Mouse (Mus musculus) heart, postnatal 10 days (tissue): ENCODE measurements around the gene Hspe1. TPM values are rescaled to one million over a fixed set of nuclear protein-coding genes. Genes with fewer than 3 reads are reported as not detected.
"Not testable (repeated sequence)": the region's sequence is repeated elsewhere in the genome, so short reads cannot be mapped to it uniquely, and the experiment has no call there.

Source experiments
- DNase-seq, 2 experiments: peaks; one replicate each; pipeline ENCODE4 v3.0.0; 2021
- intact Hi-C: fragments of 180-260 bp; cut with DNase I; formaldehyde crosslinking; loops from one replicate; pipeline ENCODE4 v1.15.1; 2025
- total RNA-seq, 2 experiments: library from RNA; stranded (reverse); gene quantifications; 2 replicates each; pipeline ENCODE4 v1.2.3; 2021

Gene Hspe1
- total RNA-seq, 2 experiments from 2014 or later, result 123 to 130 TPM

GRCm38 (mm10) chr1:55079677-55080076 is 8.3 kb upstream of the Hspe1 start:
- peak; percentile 66 to 70 for DNase-seq
- intact Hi-C loops, result loop anchor here (5.0 kb wide), 1 partner anchor 87 kb away; no protein-coding TSS in a partner anchor

DNA sequence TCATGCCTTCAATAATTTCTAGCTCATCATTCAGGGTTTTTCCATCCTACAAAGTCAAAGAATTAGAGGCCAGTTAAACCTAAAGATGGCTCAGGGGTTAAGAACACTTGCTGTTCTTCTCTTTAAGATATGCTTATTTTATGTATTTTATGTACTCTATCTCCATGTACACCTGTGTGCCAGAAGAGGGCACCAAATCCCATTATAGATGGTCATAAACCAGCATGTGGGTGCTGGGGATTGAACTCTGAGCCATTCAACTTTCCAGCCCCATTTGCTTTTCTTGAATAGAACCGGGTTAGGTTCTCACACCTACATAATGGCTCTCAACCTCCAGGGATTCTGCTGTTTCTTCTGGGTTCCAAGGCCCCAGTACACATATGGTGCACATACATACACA is 5.8 kb upstream of the Hspe1 start:
- intact Hi-C loops, result loop anchor here (5.0 kb wide), 1 partner anchor 90 kb away; no protein-coding TSS in a partner anchor
- no peak for DNase-seq

GRCm38 (mm10) chr1:55085781-55086366 is 2.1 kb upstream of the Hspe1 start:
- intact Hi-C loops, result loop anchor here (2.0 to 5.0 kb wide), 4 partner anchors 33 to 296 kb away; partner anchors contain the start of genes Coq10b, Mob4 and Rftn2
- no peak for DNase-seq

DNA sequence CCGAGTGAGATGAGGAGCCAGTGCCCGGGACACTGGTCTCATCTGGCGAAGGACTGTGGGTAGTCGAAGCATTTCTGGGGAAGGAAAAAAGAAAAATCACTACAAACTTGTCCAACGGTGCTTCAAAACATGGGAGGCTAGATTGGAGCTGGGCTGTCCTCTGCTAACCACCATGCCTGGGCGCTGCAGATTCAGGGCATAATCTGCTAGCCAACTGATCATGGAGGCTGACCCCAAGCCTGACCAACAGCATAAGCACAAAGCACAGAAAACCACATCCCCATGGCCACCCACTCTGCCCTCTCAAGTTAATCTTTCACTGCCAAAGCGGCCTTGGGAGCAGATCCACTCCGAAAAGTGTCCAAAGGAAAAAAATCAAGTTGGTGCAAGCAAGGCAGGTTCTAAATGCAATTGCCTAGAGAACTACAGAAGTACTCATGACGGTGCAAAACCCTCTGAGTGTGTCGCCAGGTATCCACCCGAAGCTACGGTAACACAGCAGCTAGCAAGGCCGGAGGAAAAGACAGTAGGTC is 998 bp upstream of the Hspe1 start:
- intact Hi-C loops, result loop anchor here (1.0 to 5.0 kb wide), 5 partner anchors 34 to 295 kb away; partner anchors contain the start of genes Coq10b, Mob4, Rftn2 and Sf3b1
- DNase-seq, result peak in 1 of 2 experiments; percentile 31

DNA sequence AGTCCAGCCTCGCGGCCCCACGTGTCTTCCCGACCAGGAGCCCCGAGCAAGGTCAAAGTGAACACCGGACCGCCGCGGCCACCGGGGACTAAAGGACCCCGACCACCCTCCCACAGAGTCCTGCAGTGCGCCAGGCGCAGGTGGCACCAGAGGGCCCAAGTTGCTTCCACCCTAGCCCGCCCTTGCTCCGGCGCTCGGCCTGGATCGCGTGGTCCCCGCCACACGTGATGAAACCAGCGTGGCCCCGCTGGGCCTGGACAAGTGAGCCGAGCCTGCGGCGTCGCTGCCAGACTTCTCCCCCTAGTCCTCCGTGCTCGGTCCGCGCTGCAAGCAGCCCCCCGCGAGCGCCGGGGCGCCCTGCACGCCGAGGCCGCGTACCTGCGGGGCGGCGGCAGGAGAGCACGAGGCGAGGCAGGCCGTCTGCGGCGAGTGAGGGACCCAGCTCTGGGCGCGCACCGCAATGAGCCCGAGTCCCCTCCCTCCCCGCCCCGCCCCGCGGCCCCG is 479 bp upstream of the Hspe1 start:
- intact Hi-C loops, result loop anchor here (1.0 to 5.0 kb wide), 5 partner anchors 35 to 295 kb away; partner anchors contain the start of genes Coq10b, Mob4, Rftn2 and Sf3b1
- DNase-seq, result peak; percentile 78 to 83

GRCm38 (mm10) chr1:55088611-55089497 is 922 bp downstream of the Hspe1 start:
- no peak for DNase-seq

DNA sequence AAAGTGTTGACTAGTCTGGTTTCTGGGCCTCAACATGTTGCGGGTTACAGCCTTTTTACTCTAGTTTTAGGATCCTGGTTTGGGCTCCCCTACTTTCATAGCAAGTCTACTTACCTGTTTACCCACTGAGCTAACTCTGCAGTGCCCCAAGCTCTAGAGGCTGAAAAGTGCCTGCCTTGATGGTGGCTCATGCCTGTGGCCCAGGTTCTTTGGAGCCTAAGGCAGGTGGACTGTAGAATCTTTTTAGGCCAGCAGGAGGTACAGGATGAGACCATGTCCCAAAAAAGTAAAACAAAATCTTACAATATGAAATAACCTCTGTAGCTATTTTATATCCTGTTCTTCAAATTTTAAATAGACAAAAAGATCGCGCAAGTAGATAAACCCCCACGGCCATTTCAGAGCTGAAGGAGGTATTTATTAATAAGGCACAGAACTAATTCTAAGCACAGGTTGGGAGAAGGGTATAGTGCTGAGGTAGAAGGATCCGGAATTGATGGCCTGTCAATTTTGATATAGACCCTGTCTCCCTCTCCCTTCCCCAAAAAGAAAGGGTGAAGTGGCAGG is 1.6 kb downstream of the Hspe1 start:
- intact Hi-C loops, result loop anchor here (5.0 kb wide), 2 partner anchors 138 to 293 kb away; partner anchors contain the start of gene Rftn2
- no peak for DNase-seq

More at GRCm38 (mm10) chr1:55088611-55089497, 922 bp downstream of the Hspe1 start:
- intact Hi-C loops, result loop anchor here (5.0 kb wide), 2 partner anchors 138 to 293 kb away; partner anchors contain the start of gene Rftn2

DNA sequence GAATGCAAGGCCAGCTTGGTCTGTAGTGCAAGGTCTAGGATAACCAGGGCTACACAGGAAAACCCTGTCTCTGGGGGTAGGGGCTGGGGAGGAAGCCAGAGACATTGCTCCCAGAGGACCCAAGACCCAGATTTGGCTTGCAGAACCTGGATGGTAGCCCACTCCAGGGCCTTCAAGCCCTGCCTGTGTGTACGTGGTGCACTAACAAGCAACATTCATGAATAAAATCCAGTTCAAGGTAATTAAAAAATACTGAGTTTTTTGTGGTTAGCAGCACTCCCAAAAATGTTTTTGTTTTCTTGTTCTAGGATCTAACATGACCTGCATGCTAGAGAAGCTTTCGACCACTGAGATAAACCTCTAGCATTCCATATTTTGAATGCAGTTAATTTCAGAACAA is 4.1 kb downstream of the Hspe1 start:
- intact Hi-C loops, result no loop called here
- DNase-seq, result no peak

DNA sequence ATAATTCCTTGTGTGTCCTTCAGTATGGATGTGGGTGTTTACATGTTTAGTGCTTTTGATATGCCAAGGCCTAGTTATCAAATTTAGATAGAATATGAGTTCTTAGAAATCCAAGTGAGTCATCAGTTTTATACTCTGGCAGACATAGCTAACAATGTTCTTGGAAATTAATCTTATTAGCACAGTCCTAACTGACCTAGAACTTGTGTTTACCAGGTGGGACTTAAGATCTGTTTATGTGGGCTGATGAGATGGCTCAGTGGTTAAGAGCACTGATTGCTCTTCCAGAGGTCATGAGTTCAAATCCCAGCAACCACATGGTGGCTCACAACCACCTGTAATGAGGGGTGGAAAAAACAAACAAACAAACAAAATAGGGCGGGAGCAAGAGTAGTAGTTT is 4.5 kb downstream of the Hspe1 start:
- DNase-seq, result no peak
- intact Hi-C loops, result no loop called here

DNA sequence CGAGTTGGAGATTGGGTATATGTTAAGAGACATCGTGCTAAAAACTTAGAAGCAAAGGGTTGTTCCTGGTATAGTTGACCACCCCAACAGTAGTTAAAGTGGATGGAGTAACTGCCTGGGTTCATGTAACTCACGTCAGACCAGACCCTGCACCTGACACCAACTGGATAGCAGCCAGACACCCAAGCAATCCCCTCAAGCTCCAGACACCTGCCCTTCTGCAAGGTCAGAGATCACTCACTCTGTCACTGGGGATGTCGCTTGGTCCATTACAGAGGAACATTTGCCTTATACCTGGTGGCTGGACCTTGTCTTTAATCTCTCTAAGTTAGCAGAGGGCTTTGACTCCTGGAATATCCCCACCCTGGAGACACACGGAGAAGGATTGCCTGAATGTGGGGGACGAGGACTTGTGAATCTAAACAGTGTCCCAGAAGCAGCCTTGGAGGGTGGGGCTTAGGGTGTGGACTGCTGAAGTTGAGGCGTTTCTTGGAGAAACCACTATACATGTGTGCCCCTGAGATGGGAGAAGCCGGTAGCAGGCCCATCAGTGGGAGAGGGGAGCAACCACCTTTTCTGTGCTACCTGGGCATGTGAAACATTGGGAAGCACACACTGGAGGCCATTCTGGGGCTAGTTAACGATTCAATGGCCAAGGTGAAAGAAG is 19.1 kb downstream of the Hspe1 start:
- intact Hi-C loops, result no loop called here
- no peak for DNase-seq

GRCm38 (mm10) chr1:55107644-55108043 is 19.7 kb downstream of the Hspe1 start:
- DNase-seq, result no peak
- intact Hi-C loops, result no loop called here

- intact Hi-C loops, result no loop called here
- no peak for DNase-seq
Observed at GRCm38 (mm10) chr1:55108473-55108872, 20.5 kb downstream of the Hspe1 start.

DNA sequence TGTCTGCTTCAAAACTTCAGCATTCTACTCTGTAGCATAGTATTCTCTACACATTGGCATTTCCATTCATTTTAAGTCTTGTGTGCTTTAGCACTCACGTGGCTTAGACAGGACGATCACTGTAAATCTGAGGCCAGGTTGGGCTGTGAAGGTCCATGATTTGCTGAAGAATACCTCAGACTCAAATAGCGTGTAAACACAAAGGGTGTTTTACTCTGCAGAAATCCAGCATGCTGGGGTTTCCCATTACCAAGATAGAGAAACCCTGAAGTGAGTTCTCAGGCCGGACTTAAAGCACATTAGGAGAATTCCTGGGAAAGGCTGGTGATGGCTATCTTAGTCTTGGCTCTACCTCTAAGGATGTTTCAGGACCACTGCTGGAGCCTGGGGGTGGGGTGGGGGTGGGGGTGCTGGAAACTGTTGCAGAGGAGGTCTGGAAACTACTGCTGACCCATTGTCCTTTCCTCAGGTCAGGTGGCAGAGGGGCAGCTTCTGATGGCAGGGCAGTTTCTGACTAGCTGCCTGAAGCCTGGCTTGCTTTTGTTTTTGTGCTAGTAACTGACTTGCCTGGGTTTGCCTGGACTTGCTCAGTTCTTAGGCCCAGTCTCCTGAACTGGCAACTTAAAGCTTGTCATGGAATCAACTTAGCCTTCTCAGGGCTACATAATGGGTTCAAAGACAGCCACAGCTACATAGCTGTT is 21.3 kb downstream of the Hspe1 start:
- DNase-seq, result no peak
- intact Hi-C loops, result no loop called here

DNA sequence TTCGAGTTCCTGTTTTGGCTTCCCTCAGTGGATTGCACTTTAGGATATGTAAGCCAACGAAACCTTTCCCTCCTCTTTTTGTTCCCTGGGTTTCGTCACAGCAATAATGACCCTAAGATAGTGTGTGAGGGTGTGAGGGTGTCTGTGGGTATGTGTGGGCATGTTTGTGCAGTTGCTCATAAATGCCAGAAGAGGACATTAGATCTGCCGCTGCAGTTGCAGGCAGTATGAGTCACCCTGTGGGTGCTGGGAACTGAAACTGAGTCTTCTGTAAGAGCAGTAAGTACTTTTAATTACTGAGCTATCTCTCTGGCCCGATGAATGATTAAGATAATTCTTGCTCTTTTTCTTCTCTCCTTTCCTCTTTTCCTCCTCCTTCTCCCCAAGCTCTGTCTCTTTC is 35.1 kb downstream of the Hspe1 start:
- intact Hi-C loops, result no loop called here

DNA sequence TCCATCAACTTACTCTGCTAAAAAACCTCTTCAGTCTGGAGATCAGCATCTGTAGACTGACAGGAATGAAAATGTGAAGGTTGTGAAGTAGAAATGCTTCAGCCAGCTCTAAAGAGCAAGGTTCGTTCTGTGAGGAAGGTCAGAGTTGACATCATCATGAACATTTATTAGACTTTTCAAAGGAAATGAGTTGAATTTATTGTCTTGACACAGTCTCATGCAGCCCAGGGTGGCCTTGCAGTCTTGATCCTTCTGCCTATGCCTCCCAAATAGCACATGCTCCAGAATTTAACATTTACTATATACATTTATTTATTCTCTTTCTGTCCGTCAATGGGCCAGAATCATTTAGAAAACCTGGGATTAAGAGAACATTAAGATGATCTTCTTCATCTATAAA is 35.6 kb downstream of the Hspe1 start:
- DNase-seq, result no peak
- intact Hi-C loops, result no loop called here

More for the DNA sequence above, 35.1 kb downstream of the Hspe1 start:
- DNase-seq, result no peak

DNA sequence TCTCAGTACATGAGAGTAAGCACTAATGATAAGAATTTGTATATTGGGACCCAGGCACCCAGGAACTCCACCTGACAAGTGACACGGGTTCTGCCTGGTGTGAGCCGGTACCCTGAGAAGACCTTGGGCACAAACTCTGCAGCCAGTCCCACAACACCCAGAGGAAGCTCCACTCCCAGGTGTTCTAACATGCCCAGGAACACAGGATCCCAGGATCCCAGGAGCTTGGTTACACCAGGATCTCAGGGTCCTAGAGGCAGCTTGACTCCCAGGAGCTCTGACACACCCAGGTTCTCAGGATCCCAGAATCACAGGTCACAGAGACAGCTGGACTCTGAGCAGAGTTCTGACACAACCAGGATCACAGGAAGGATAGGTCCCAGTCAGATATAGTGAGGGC is 36.2 kb downstream of the Hspe1 start:
- DNase-seq, intact Hi-C loops: not testable (repeated sequence)

DNA sequence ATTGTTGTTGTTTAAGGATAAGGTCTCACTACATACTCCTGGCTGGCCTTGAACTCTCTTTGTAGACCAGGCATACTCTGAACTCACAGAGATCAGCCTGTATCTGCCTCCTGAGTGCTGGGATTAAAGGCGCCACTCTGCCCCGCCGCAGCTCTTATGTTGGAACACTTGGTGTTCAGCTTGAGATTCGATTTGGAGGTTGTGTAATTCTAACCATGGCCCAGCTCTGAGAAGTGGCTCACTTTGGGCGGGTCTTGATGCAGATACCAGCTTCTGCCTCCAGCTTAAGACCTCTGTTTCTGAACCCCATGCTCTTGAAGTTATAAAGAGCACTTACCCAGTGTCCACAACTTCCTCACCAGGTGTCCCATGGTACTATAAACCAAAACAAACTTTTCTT is 41.8 kb downstream of the Hspe1 start:
- no peak for DNase-seq
- intact Hi-C loops, result loop anchor here (2.0 to 5.0 kb wide), 5 partner anchors 43 to 1843 kb away; partner anchors contain the start of genes Mars2 and Sf3b1

DNA sequence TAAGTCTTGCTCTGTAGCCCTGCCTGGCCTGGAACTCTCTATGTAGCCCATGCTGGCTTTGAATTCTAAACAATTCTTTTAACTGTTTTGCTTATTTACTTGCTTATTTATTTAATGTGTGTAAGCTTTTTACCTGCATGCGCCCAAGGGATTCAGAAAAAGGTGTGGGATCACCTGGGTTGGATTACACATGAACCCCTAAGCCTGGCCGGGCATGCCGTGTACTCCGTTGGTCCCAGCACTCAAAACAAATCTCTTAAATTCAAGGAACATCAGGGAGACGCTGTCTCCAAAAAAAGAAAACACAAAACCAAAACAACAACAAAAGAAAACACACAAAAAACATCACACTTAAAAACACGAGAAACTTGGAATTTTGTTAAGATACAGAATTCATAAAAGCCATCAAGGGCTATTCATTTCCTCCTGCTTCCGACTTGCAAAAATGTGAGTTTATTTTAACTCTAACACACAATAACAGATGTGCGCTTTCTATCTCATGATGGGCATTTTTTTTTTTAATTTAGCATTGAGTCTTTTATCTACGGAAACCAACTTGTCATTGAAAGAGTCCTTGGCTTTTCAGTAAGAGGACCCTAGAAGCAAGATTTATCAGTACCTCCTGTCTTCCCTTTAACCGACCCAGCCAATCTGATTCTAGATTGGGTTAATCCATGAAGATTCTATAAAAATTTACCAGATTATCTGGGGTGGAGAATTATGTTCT is 42.4 kb downstream of the Hspe1 start:
- intact Hi-C loops, result loop anchor here (2.0 to 5.0 kb wide), 5 partner anchors 44 to 1842 kb away; partner anchors contain the start of genes Mars2 and Sf3b1
- DNase-seq, result no peak
